Mouse (Mus musculus) embryo, embryonic 11 days (tissue): Measurements from ENCODE around the gene Slc6a12.

Experiments used
- DNase-seq: peaks from one replicate; pipeline ENCODE4 v3.0.0-alpha.2; 2015

Gene Slc6a12

GRCm38 (mm10) chr6:121344329-121344728, 1.5 kb downstream of the Slc6a12 start:
- DNase-seq, result no peak

- DNase-seq, result peak; percentile 27
Measured at GRCm38 (mm10) chr6:121346428-121346827, 3.6 kb downstream of the Slc6a12 start.

- DNase-seq, result no peak
Measured at GRCm38 (mm10) chr6:121352276-121352675, 9.4 kb downstream of the Slc6a12 start.

- DNase-seq, result no peak
Measured at GRCm38 (mm10) chr6:121356041-121356440, 13.2 kb downstream of the Slc6a12 start.

- no peak for DNase-seq
Measured at GRCm38 (mm10) chr6:121357232-121357631, 14.4 kb downstream of the Slc6a12 start.

GRCm38 (mm10) chr6:121363061-121363460, 20.2 kb downstream of the Slc6a12 start:
- DNase-seq, result no peak

GRCm38 (mm10) chr6:121363956-121364355, 21.1 kb downstream of the Slc6a12 start:
- DNase-seq, result no peak

GRCm38 (mm10) chr6:121366537-121366936, 23.7 kb downstream of the Slc6a12 start:
- DNase-seq, result peak; percentile 56

GRCm38 (mm10) chr6:121367099-121367498, 24.2 kb downstream of the Slc6a12 start:
- DNase-seq, result no peak

GRCm38 (mm10) chr6:121371197-121371980, 28.5 kb downstream of the Slc6a12 start:
- DNase-seq, result no peak

- no peak for DNase-seq
Measured at GRCm38 (mm10) chr6:121376159-121376558, 33.3 kb downstream of the Slc6a12 start.

GRCm38 (mm10) chr6:121378256-121378655, 35.4 kb downstream of the Slc6a12 start:
- DNase-seq, result no peak

GRCm38 (mm10) chr6:121380576-121380975, 37.7 kb downstream of the Slc6a12 start:
- no peak for DNase-seq

- no peak for DNase-seq
Measured at GRCm38 (mm10) chr6:121382071-121382470, 39.2 kb downstream of the Slc6a12 start.

GRCm38 (mm10) chr6:121385397-121385796, 42.5 kb downstream of the Slc6a12 start:
- DNase-seq, result no peak

- no peak for DNase-seq
Measured at GRCm38 (mm10) chr6:121392610-121393252, 49.9 kb downstream of the Slc6a12 start.

GRCm38 (mm10) chr6:121401140-121401539, 58.3 kb downstream of the Slc6a12 start:
- DNase-seq, result no peak

- DNase-seq, result no peak
Measured at GRCm38 (mm10) chr6:121401826-121402660, 59.2 kb downstream of the Slc6a12 start.

- DNase-seq, result no peak
Measured at GRCm38 (mm10) chr6:121402661-121403244, 59.9 kb downstream of the Slc6a12 start.

GRCm38 (mm10) chr6:121405311-121405710, 62.4 kb downstream of the Slc6a12 start:
- DNase-seq, result no peak

- DNase-seq, result peak; percentile 25
Measured at GRCm38 (mm10) chr6:121407571-121408011, 64.7 kb downstream of the Slc6a12 start.

- DNase-seq, result peak; percentile 47
Measured at GRCm38 (mm10) chr6:121412558-121413297, 69.9 kb downstream of the Slc6a12 start.
